Mouse (Mus musculus) liver, embryonic 18 days (tissue): ENCODE data around the gene Gm19426. TPM values are rescaled to one million over a fixed set of nuclear protein-coding genes. Genes with fewer than 3 reads are reported as not detected.

Experiments used
- polyA plus RNA-seq: library from polyadenylated mRNA; depleted of rRNA; stranded (reverse); fragments of >200 nt; gene quantifications from 2 replicates; pipeline ENCODE4 v1.2.3, GENCODE M21; 2012; rRNA removed

Gene Gm19426
- polyA plus RNA-seq, result 1.7 and 1.9 TPM in 2 replicates

DNA sequence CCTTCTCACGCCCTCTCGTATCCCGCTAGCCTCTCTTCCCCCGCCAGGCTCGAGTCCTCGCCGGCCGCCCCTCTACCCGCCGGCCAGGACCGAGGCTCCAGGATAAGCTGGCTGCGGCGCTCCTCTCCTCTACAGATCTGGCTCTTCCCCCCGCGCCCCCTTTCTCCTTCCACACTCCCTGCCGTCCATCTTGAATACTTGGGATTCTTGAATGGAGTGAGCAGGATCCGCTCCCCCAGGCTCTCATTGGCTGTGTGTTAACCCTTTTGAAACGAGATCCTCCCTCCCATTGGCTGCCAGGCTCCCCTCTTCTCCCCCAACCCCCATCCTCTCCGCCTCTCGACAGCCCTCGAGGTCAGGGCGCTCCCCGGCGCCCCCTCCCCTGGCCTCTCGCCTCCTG is at the start of gene Gm19426:
TSS of gene Gm19426 (minus strand) at position 95 of the 400 bp plus-strand sequence.

GRCm38 (mm10) chr2:84775241-84775640 is 31.8 kb upstream of the Gm19426 start, which contains the start of gene Serping1:
Serping1 (minus strand) TSS chr2:84775444.

GRCm38 (mm10) chr2:84733579-84734300 is 9.7 kb downstream of the Gm19426 start, which contains the start of gene Ypel4:
Ypel4 (plus strand) TSS chr2:84734058.

DNA sequence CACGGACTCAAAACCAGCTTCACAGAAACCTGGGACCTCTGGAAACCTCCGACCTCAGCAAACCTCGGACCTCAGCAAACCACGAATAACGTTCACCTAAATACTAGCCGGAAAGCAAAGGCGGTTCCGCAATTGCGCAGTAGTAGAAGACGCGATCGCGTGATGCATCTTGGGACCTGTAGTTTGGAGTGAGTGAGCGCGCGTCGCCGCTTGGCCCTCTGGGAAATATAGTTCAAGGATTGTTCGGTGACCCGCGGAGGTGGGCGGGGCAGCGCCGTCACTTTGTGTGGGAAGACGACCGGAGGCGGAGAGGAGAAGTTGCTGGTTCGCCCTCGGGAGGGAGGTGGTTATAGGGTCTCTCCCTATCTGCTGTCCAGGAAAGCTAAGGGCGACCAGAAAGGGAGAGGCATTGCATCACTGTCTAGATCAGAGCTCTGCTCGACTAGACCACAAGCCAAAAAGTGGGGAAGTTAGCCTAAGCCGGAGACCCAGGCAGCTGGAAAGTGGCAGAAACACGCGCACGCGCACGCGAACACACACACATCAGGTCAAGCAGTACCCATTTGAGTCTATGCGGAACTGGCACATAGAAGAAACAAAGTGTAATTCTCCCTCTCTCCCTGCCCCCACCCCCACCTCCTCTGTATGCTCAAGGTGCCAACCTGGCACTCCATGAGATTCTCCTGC is 16.1 kb downstream of the Gm19426 start, which contains the start of gene Clp1:
TSS of gene Clp1 (minus strand) at position 179 of the 687 bp plus-strand sequence.

GRCm38 (mm10) chr2:84714811-84715561 is 28.5 kb downstream of the Gm19426 start, which contains the start of gene Zdhhc5:
Zdhhc5 (minus strand) TSS chr2:84715180.

Other genes starting within 250 kb of the Gm19426 start
- 21.0 and 23.7 TPM in 2 replicates for gene Ctnnd1, start 92.9 kb downstream of the Gm19426 start, polyA plus RNA-seq
- gene Btbd18, start 84.6 kb downstream of the Gm19426 start, polyA plus RNA-seq, result 0.01 and 0.02 TPM in 2 replicates
- 51.1 and 54.1 TPM in 2 replicates for gene Selenoh, start 72.9 kb downstream of the Gm19426 start, polyA plus RNA-seq
- gene Gm28635, start 65.6 kb downstream of the Gm19426 start, polyA plus RNA-seq, result not detected in 2 replicates
- 8.1 and 8.5 TPM in 2 replicates for gene Med19, start 65.3 kb downstream of the Gm19426 start, polyA plus RNA-seq
- 27.7 and 33.4 TPM in 2 replicates for gene Tmx2, start 64.5 kb downstream of the Gm19426 start, polyA plus RNA-seq
- gene Zdhhc5, start 28.5 kb downstream of the Gm19426 start, polyA plus RNA-seq, result 15.4 and 16.1 TPM in 2 replicates
- gene Clp1, start 16.3 kb downstream of the Gm19426 start, polyA plus RNA-seq, result 16.4 and 19.7 TPM in 2 replicates
- gene Ypel4, start 9.6 kb downstream of the Gm19426 start, polyA plus RNA-seq, result 69.8 and 81.8 TPM in 2 replicates
- 247 and 273 TPM in 2 replicates for gene Serping1, start 31.8 kb upstream of the Gm19426 start, polyA plus RNA-seq
- gene Ube2l6, start 55.2 kb upstream of the Gm19426 start, polyA plus RNA-seq, result 294 and 350 TPM in 2 replicates
- 0.08 and 0.12 TPM in 2 replicates for gene Smtnl1, start 79.0 kb upstream of the Gm19426 start, polyA plus RNA-seq
- 39.7 and 45.9 TPM in 2 replicates for gene Timm10, start 83.3 kb upstream of the Gm19426 start, polyA plus RNA-seq
- gene Slc43a1, start 95.2 kb upstream of the Gm19426 start, polyA plus RNA-seq, result 79.7 and 85.8 TPM in 2 replicates
- gene Rtn4rl2, start 143.1 kb upstream of the Gm19426 start, polyA plus RNA-seq, result 0.08 and 0.09 TPM in 2 replicates
- 86.0 and 88.1 TPM in 2 replicates for gene Slc43a3, start 192.9 kb upstream of the Gm19426 start, polyA plus RNA-seq
- 88.3 and 129 TPM in 2 replicates for gene Prg2, start 236.8 kb upstream of the Gm19426 start, polyA plus RNA-seq
- 4.4 and 7.3 TPM in 2 replicates for gene Prg3, start 244.6 kb upstream of the Gm19426 start, polyA plus RNA-seq